Mouse (Mus musculus): ENCODE measurements around the gene Ptges3.
"Not testable (repeated sequence)": the region's sequence is repeated elsewhere in the genome, so short reads cannot be mapped to it uniquely, and the experiment has no call there.

Gene Ptges3

DNA sequence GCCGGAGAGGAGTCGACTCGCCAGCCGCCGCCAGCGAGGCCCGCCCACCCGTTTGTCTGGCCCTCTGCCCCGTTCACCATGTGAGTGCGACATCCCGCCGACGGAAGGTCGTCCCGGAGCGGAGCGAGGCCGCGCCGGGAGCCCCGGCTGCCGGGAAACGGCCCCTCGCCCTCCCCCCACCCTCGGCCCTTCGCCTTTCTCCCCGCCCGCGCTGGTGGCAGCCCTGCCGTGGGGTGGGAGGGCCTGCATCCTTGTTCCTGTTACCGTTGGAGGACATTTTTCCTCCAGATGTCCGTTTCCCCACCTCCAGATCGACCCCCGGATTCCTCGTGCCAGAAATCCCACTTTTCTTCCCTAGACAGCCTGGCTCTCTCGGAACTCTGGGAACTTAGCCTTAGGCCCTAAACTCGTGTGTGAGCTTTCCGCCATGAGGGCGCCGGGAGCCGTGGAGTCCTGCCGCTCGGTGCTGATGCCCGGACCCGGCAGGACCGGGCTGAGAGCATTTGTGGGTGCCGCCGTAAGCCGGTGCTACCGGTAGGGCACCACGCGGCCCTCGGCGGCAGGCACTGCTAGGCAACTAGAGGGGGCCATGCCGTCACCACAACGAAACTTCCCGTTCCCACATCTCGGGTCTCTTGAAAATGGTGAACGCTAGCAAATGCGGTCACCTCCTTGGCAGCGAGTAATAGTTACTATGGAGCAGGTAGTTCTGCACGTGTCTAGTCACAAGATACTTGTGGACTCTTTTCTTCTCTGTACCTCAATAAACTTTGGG lies 640 bp downstream of the Ptges3 start:
- DNase-seq (ENCODE audit: low spot score in 2 of 2), result peak; percentile 47 to 52

- no peak for DNase-seq (ENCODE audit: low spot score in 2 of 2)
Measured at GRCm38 (mm10) chr10:128061109-128061508, 2.4 kb downstream of the Ptges3 start.

GRCm38 (mm10) chr10:128062221-128062989 lies 3.7 kb downstream of the Ptges3 start:
- no peak for DNase-seq (ENCODE audit: low spot score in 2 of 2)

GRCm38 (mm10) chr10:128066072-128066471 lies 7.3 kb downstream of the Ptges3 start:
- no peak for DNase-seq (ENCODE audit: low spot score in 2 of 2)

- DNase-seq (ENCODE audit: low spot score in 2 of 2), result no peak
Measured at GRCm38 (mm10) chr10:128069201-128069600, 10.4 kb downstream of the Ptges3 start.

- DNase-seq (ENCODE audit: low spot score in 2 of 2), result not testable (repeated sequence)
Measured at GRCm38 (mm10) chr10:128070432-128070831, 11.7 kb downstream of the Ptges3 start.

- not testable (repeated sequence) for DNase-seq (ENCODE audit: low spot score in 2 of 2)
Measured at GRCm38 (mm10) chr10:128078269-128078668, 19.5 kb downstream of the Ptges3 start.

GRCm38 (mm10) chr10:128080496-128080895 lies 21.7 kb downstream of the Ptges3 start:
- DNase-seq (ENCODE audit: low spot score in 2 of 2), result no peak

GRCm38 (mm10) chr10:128081807-128082476 lies 23.2 kb downstream of the Ptges3 start:
- no peak for DNase-seq (ENCODE audit: low spot score in 2 of 2)

DNA sequence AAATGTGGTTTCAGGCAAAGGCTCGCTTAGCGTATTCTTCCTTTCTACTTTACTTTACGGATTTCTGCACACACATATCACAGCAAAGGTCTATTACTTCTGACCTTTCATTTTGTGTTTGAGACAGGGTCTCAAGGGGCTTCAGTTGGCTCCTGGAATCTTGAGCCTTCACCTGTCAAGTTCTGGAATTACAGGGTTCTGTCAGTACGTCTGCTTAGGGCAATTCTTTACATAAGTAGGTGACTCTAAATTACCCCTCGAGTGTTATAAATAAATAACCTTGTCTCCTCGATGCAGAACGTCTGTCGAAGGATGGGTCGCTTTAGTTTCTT lies 23.7 kb downstream of the Ptges3 start:
- no peak for DNase-seq (ENCODE audit: low spot score in 2 of 2)

DNA sequence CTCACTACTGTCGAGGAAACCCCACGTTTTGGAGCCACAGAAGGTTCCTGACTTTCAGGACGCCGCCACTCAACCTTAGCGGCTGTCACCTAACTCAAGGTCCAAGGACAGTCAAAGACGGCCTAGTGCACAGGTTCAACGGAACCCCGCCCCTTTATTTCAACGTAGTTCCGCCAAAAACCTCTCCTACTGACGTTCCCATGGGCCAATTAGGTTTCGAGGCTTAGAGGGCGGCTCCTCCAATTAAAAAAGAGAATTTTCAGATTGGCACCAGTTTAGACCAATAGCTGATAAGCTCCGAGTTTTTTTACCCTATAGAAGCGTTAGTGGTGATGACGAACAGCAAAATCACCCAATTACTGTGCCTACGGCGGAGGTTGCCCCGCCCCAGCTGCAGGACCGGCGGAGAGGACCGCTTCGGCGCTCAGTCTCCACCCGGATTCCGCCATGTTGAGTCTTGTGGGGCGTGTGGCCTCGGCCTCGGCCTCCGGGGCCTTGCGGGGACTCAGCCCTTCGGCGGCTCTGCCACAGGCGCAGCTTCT lies 24.2 kb downstream of the Ptges3 start, which contains the start of gene Atp5b:
TSS of gene Atp5b (plus strand) at position 394 of the 542 bp plus-strand sequence.
- DNase-seq (ENCODE audit: low spot score in 2 of 2), result peak; percentile 98

DNA sequence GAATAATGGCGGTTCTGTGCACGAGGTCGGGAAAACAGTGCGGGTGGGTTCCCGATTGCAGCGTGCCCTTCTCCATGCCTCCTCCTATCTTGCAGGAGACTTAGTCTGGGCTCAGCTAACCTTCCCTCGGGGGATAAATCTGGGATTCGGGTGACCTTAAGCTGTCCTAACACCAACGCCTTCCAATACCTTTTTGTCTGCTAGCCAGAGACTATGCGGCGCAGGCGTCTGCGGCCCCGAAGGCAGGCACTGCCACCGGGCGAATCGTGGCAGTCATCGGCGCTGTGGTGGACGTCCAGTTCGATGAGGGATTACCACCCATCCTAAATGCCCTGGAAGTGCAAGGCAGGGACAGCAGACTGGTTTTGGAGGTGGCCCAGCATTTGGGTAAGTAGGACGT lies 24.9 kb downstream of the Ptges3 start:
- DNase-seq (ENCODE audit: low spot score in 2 of 2), result no peak

DNA sequence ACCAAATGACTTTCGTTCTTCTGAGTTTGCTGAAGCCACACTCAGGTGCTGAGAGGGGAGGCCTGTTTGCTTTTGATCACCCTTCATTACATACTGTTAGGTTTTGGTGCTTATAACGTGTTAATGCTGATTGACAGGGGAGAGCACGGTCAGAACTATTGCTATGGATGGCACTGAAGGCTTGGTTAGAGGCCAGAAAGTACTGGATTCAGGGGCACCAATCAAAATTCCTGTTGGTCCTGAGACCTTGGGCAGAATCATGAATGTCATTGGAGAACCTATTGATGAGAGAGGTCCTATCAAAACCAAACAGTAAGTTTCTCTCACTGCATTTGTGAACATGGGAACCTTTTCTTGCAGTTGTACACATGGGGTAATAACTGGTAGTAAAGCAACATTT lies 25.4 kb downstream of the Ptges3 start:
- no peak for DNase-seq (ENCODE audit: low spot score in 2 of 2)

- DNase-seq (ENCODE audit: low spot score in 2 of 2), result no peak
Measured at GRCm38 (mm10) chr10:128086391-128086790, 27.6 kb downstream of the Ptges3 start.

DNA sequence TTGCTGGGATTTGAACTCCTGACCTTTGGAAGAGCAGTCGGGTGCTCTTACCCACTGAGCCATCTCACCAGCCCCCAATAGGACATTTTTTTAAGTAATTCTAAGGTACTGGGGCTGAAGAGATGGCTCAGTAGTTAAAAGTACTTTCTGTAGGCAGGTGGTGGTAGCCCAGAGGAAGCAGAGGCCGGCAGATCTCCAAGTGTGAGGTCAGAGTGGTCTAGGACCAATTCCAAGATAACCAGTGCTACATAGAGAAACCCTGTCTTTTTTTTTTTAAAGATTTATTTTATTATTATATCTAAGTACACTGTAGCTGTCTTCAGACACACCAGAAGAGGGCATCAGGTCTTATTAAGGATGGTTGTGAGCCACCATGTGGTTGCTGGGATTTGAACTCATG lies 28.5 kb downstream of the Ptges3 start:
- DNase-seq (ENCODE audit: low spot score in 2 of 2), result not testable (repeated sequence)

DNA sequence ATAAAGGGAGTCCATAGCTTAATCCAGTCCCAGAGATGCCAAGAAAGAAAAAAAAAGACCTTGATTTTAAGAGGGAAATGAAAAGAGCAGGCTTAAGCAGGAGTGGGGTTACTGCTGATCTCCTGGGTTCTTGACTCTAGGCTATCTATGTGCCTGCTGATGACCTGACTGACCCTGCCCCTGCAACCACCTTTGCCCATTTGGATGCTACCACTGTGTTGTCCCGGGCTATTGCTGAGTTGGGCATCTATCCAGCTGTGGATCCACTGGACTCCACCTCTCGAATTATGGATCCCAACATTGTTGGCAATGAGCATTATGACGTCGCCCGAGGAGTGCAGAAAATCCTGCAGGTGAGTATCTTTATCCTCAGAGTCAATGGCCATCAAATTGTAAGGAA lies 29.4 kb downstream of the Ptges3 start:
- no peak for DNase-seq (ENCODE audit: low spot score in 2 of 2)

DNA sequence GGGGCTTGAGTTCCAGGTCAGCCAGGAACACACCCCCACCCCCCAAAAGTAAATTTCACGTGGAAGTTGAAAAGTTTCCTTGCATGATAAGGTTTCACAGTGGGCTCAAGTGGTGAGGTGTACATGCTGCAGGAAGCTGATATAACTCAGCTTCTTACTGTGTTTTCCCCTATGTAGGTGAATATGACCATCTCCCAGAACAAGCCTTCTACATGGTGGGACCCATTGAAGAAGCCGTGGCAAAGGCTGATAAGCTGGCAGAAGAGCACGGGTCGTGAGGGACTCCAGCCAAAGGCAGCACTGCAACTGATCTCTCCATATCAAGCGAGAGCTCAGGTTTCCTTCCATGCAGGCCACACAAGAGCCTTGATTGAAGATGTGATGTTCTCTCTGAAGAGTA lies 31.1 kb downstream of the Ptges3 start:
- no peak for DNase-seq (ENCODE audit: low spot score in 2 of 2)

DNA sequence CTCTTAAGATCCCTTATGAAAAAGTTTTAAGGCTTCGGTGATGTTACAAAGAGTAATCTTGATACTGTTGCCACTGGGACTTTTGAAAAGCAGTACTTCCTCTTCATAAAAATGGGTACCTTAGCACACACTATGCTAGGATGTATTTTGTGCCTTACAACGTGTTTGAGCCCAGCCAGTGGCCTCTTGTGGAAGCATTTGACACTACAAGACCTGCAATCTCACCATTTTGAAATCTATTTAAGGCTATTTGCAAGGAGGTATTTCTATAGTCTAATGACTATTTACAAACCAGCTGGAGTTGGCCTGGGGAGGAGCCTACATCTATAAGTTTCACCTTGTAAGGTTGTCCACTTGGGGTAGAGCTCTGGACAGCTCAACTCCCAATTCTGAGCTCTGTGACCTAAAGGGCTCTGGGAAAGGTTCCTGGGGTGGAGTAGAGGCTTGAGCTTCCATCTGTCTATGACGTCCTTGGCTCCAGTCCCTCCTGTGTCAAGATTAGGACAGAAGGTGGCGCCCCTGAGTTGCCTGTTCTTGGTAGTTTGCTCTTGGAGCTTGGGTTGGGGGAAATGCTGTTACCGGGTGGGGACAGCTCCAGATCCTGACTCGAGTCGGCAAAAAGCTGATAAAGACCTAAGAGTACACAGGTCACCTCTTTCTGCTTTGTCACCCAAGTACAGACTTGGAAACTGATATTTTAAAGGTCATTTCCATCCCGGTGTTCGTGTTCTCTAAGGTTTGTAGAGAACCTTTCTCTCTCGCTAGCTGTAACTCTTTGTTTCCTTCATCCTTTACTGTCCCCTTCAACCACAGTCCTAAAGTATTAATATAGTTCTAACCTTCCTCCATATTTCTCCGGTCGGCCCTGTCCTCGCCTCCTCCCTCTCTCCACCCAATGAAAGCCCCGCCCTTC lies 32.2 kb downstream of the Ptges3 start:
- DNase-seq (ENCODE audit: low spot score in 2 of 2), result peak; percentile 80 to 84

- DNase-seq (ENCODE audit: low spot score in 2 of 2), result peak in 1 of 2 experiments; percentile 32
Measured at GRCm38 (mm10) chr10:128091564-128092505, 33.1 kb downstream of the Ptges3 start, which contains the start of gene Baz2a. TSS of gene Baz2a (plus strand) at chr10:128091577.
